Mouse (Mus musculus) C2C12 (cell line): ENCODE measurements around the gene Kcnk13. TPM values are rescaled to one million over a fixed set of nuclear protein-coding genes. Genes with fewer than 3 reads are reported as not detected.

Source experiments
- H3K27me3 ChIP-seq: one replicate; pipeline ENCODE4 v1.6.1; 2011; ENCODE audit not compliant: control insufficient read depth, insufficient read depth, insufficient read length
- H3K36me3 ChIP-seq: one replicate; pipeline ENCODE4 v1.6.1; 2011; ENCODE audit not compliant: control insufficient read depth, insufficient read depth
- H3K4me3 ChIP-seq: one replicate; pipeline ENCODE4 v1.5.1; 2011; ENCODE audit warnings: mild to moderate bottlenecking, control low read depth; ENCODE audit not compliant: poor library complexity, insufficient read depth, severe bottlenecking
- H3K79me2 ChIP-seq: one replicate; pipeline ENCODE4 v1.6.1; 2011; ENCODE audit not compliant: control insufficient read depth, insufficient read depth
- H3K79me3 ChIP-seq: one replicate; pipeline ENCODE4 v1.6.1; 2011; ENCODE audit warnings: low read depth, control low read depth
- H3ac ChIP-seq: one replicate; pipeline ENCODE3; 2011; ENCODE audit warnings: low read depth; ENCODE audit not compliant: control insufficient read depth, insufficient read length
- CEBPB ChIP-seq: IDR thresholded peaks from one replicate; pipeline ENCODE4 v1.6.1; 2011; ENCODE audit warnings: low read depth, mild to moderate bottlenecking, control low read depth, moderate library complexity
- CTCF ChIP-seq: IDR thresholded peaks from one replicate; pipeline ENCODE4 v1.5.1; 2011; ENCODE audit not compliant: control insufficient read depth, insufficient read depth, insufficient read length
- FOSL1 ChIP-seq: IDR thresholded peaks from one replicate; pipeline ENCODE4 v1.8.0; 2011; ENCODE audit warnings: mild to moderate bottlenecking, low read length; ENCODE audit not compliant: poor library complexity, insufficient read depth, severe bottlenecking
- MAX ChIP-seq: IDR thresholded peaks from one replicate; pipeline ENCODE4 v1.6.1; 2011; ENCODE audit warnings: mild to moderate bottlenecking, control low read depth
- MYOD1 ChIP-seq: IDR thresholded peaks from one replicate; pipeline ENCODE4 v1.6.1; 2011; ENCODE audit warnings: low read depth; ENCODE audit not compliant: control insufficient read depth, insufficient read length
- MYOG ChIP-seq: IDR thresholded peaks from one replicate; pipeline ENCODE4 v1.6.1; 2011; ENCODE audit not compliant: control insufficient read depth, insufficient read length; ENCODE audit errors: extremely low read depth
- USF1 ChIP-seq: IDR thresholded peaks from one replicate; pipeline ENCODE4 v1.6.1; 2011; ENCODE audit warnings: low read depth, mild to moderate bottlenecking, control low read depth, moderate library complexity
- polyA plus RNA-seq: library from polyadenylated mRNA; unstranded; fragments of >200 nt; fragmentation: generic; extraction: Trizol; gene quantifications from one replicate; pipeline ENCODE4 v1.2.1, GENCODE M21; 2012; ENCODE audit warnings: missing spikeins

Kcnk13 gene
- polyA plus RNA-seq, 1 experiment = not detected

- H3K79me2 ChIP-seq = no peaks in the 10 kb centered on the region
- TF ChIP-seq CEBPB (no peak), FOSL1 (no peak), MYOD1 (no peak), MYOG (no peak)
Measured at GRCm38 (mm10) chr12:99938476-99938875, 25.8 kb upstream of the Kcnk13 start.

GRCm38 (mm10) chr12:99939179-99939578 is 25.1 kb upstream of the Kcnk13 start:
- peaks cover 15% of the 10 kb centered on the region for H3K36me3 ChIP-seq
- TF ChIP-seq USF1 (no peak), MYOD1 (no peak), FOSL1 (no peak), CTCF (no peak), MYOG (no peak), MAX (no peak), CEBPB (no peak)
- no peaks in the 10 kb centered on the region for H3K27me3 ChIP-seq

More at GRCm38 (mm10) chr12:99938476-99938875, 25.8 kb upstream of the Kcnk13 start:
- peaks cover 15% of the 10 kb centered on the region for H3K36me3 ChIP-seq
- no peak overlapping the region for H3K4me3 ChIP-seq
- no peak overlapping the region for H3ac ChIP-seq
- no peaks in the 10 kb centered on the region for H3K27me3 ChIP-seq
- H3K79me3 ChIP-seq = no peaks in the 10 kb centered on the region

GRCm38 (mm10) chr12:99940704-99941103 is 23.6 kb upstream of the Kcnk13 start:
- Histone ChIP-seq H3K79me3 (no peaks in the 10 kb centered on the region), H3K4me3 (no peak overlapping the region), H3ac (no peak overlapping the region), H3K79me2 (no peaks in the 10 kb centered on the region), H3K36me3 (peaks cover 15% of the 10 kb centered on the region), H3K27me3 (no peaks in the 10 kb centered on the region)
- no peak for TF ChIP-seq USF1
- no peak for TF ChIP-seq CTCF
- no peak for TF ChIP-seq MYOD1
- no peak for TF ChIP-seq FOSL1
- no peak for TF ChIP-seq MYOG

More at GRCm38 (mm10) chr12:99939179-99939578, 25.1 kb upstream of the Kcnk13 start:
- no peak overlapping the region for H3ac ChIP-seq
- H3K4me3 ChIP-seq = no peak overlapping the region
- H3K79me3 ChIP-seq = no peaks in the 10 kb centered on the region
- no peaks in the 10 kb centered on the region for H3K79me2 ChIP-seq

GRCm38 (mm10) chr12:99942441-99942840 is 21.9 kb upstream of the Kcnk13 start:
- Histone ChIP-seq H3K36me3 (peaks cover 11% of the 10 kb centered on the region), H3K4me3 (no peak overlapping the region), H3ac (no peak overlapping the region), H3K27me3 (no peaks in the 10 kb centered on the region), H3K79me3 (no peaks in the 10 kb centered on the region), H3K79me2 (no peaks in the 10 kb centered on the region)
- TF ChIP-seq CTCF (no peak), MYOG (no peak), MYOD1 (no peak), MAX (no peak), CEBPB (no peak), USF1 (no peak), FOSL1 (no peak)

- Histone ChIP-seq H3K27me3 (no peaks in the 10 kb centered on the region), H3K4me3 (no peak overlapping the region), H3ac (no peak overlapping the region), H3K36me3 (peaks cover 2% of the 10 kb centered on the region), H3K79me3 (no peaks in the 10 kb centered on the region), H3K79me2 (no peaks in the 10 kb centered on the region)
- TF ChIP-seq CTCF (no peak), FOSL1 (no peak), MAX (no peak)
Measured at GRCm38 (mm10) chr12:99952928-99953327, 11.4 kb upstream of the Kcnk13 start.

DNA sequence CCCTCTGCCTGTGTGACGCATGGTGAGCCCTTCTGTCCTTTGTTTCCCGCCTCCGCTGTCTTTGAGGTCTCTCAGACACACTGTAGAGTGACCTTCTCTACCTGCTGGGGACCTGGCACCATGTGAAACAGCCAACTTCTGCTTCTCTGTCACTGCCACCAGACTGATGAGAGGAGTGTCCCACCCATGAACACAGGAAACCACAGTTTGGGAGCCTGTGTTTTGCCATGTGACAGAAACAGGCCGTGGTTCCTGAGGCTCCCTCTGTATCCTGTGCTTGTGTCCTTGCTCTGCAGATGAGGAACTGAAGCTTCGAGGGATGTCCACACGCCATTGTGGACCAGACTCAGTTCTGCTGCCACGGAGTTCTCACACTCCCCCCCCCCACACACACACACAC is 7.9 kb upstream of the Kcnk13 start:
- Histone ChIP-seq H3K79me2 (no peaks in the 10 kb centered on the region), H3K36me3 (no peaks in the 10 kb centered on the region), H3K79me3 (no peaks in the 10 kb centered on the region), H3ac (no peak overlapping the region), H3K4me3 (no peak overlapping the region), H3K27me3 (no peaks in the 10 kb centered on the region)
- no peak for TF ChIP-seq CEBPB
- TF ChIP-seq MAX = no peak
- TF ChIP-seq MYOG = no peak
- no peak for TF ChIP-seq CTCF
- no peak for TF ChIP-seq MYOD1
- TF ChIP-seq USF1 = no peak
- no peak for TF ChIP-seq FOSL1
